Mouse (Mus musculus): Measurements from ENCODE around the gene Hat1. TPM values are rescaled to one million over a fixed set of nuclear protein-coding genes. Genes with fewer than 3 reads are reported as not detected.
A peak's percentile ranks its signal among the peaks of the same experiment; 100 is the strongest.

Hat1 gene
- polyA plus RNA-seq, 2 experiments from 2014 or later: 66.8 to 77.4 TPM

- no peak for ATAC-seq
These were observed 11.3 kb upstream of the Hat1 start for GRCm38 (mm10) chr2:71377426-71377825.

GRCm38 (mm10) chr2:71381962-71382361 lies 6.8 kb upstream of the Hat1 start:
- ATAC-seq: no peak

- no peak for ATAC-seq
These were observed 4.9 kb upstream of the Hat1 start for GRCm38 (mm10) chr2:71383890-71384289.

- ATAC-seq: no peak
These were observed 992 bp upstream of the Hat1 start for GRCm38 (mm10) chr2:71387766-71388165.

- ATAC-seq: peak; percentile 24
These were observed 1.1 kb downstream of the Hat1 start for GRCm38 (mm10) chr2:71389864-71390263.

GRCm38 (mm10) chr2:71405613-71406012 lies 16.9 kb downstream of the Hat1 start:
- no peak for ATAC-seq

GRCm38 (mm10) chr2:71418760-71419280 lies 30.1 kb downstream of the Hat1 start:
- ATAC-seq: no peak

GRCm38 (mm10) chr2:71419408-71419807 lies 30.6 kb downstream of the Hat1 start:
- no peak for ATAC-seq

- ATAC-seq: no peak
These were observed 32.2 kb downstream of the Hat1 start for GRCm38 (mm10) chr2:71420895-71421425.

GRCm38 (mm10) chr2:71424545-71424944 lies 35.8 kb downstream of the Hat1 start:
- no peak for ATAC-seq

- ATAC-seq: no peak
These were observed 46.7 kb downstream of the Hat1 start for GRCm38 (mm10) chr2:71435440-71435839.

- ATAC-seq: no peak
These were observed 54.6 kb downstream of the Hat1 start for GRCm38 (mm10) chr2:71443376-71443775.

- no peak for ATAC-seq
These were observed 56.9 kb downstream of the Hat1 start for GRCm38 (mm10) chr2:71445536-71446196.

GRCm38 (mm10) chr2:71449604-71450003 lies 60.8 kb downstream of the Hat1 start:
- no peak for ATAC-seq

GRCm38 (mm10) chr2:71451761-71452160 lies 63.0 kb downstream of the Hat1 start:
- ATAC-seq: no peak

GRCm38 (mm10) chr2:71453161-71453916 lies 64.6 kb downstream of the Hat1 start, which contains the start of gene Metap1d:
Gene Metap1d (plus strand): TSS chr2:71453276.
- ATAC-seq: peak; percentile 95

- no peak for ATAC-seq
These were observed 65.1 kb downstream of the Hat1 start for GRCm38 (mm10) chr2:71453917-71454260.

GRCm38 (mm10) chr2:71458624-71459023 lies 69.9 kb downstream of the Hat1 start:
- no peak for ATAC-seq

GRCm38 (mm10) chr2:71459659-71460058 lies 70.9 kb downstream of the Hat1 start:
- ATAC-seq: no peak

GRCm38 (mm10) chr2:71461139-71461538 lies 72.4 kb downstream of the Hat1 start:
- no peak for ATAC-seq

- ATAC-seq: no peak
These were observed 72.8 kb downstream of the Hat1 start for GRCm38 (mm10) chr2:71461589-71461988.

- ATAC-seq: no peak
These were observed 73.3 kb downstream of the Hat1 start for GRCm38 (mm10) chr2:71462066-71462465.

GRCm38 (mm10) chr2:71462553-71462952 lies 73.8 kb downstream of the Hat1 start:
- ATAC-seq: no peak

- no peak for ATAC-seq
These were observed 77.3 kb downstream of the Hat1 start for GRCm38 (mm10) chr2:71466103-71466502.

Measured in activated CD4-positive, CD25-positive, alpha-beta regulatory T cell, adult 4 months (primary cell).